Mouse (Mus musculus) liver, adult (tissue): ENCODE data around the gene Apol8.
A peak's percentile ranks its signal among the peaks of the same experiment; 100 is the strongest.

Experiments used
- GATA4 ChIP-seq: IDR thresholded peaks from 2 replicates; pipeline ENCODE4 v1.6.1; 2014; ENCODE audit warnings: mild to moderate bottlenecking, low read length; ENCODE audit not compliant: insufficient replicate concordance

The Apol8 gene

DNA sequence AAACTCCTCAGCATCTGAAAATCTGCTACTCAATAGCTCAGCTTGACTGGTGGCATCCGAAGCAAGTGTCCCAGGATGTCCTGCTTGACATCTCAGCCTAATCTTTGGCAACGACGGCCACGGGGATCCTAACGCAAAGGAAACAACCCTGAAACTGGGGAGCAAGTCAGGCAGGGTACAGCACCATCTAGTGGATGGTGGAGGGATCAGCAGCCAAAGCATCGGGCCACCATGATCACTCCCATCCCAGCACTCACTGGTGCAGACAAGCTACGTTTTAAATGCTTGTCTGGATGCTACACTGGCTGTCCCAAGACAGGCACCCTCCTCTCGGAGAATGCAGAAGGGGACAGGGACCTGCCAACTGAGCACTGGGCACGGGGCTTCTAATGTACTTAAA, at the start of gene Apol8:
Gene Apol8, minus strand, starts transcription at position 156 of the 400 bp plus-strand sequence.
- no peak for TF ChIP-seq GATA4

DNA sequence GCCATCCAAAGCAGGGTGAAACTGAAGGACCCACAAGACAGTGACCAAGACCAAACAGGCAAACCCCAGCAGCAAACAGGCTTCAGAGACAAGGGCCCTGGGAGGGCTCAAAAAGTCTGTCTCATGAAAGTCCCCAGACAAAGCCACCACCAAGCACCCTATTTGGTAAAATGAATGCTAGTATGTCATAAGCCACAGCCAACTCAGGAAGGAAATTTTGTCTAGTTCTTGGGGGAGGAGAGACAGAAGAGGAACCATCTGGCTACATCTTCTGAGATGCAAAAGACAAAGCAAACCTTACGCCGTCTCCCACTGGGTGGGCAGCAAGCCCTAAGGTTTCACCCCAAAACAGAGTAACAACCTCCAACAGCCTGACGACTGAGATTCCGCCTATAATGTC, 48.9 kb upstream of the Apol8 start:
- TF ChIP-seq GATA4: no peak

DNA sequence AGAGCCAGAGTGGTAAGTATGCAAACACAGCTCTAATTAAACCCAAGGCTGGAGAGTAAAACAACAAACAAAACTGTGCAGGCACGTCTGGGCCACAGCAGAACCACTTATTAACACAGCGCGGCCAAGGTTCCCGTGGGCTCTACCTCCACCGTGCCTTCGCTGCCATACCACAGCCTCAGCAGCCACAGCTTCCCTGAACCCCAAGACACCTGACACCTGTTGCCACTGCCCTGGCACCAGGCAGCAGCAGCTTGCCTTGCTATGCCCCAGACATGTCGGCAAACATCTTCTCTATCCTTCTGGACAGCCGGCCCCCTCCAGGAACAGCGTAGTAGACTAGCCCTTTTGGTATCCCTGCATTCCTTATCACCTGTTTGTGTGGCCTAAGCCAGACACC, 48.1 kb upstream of the Apol8 start:
- no peak for TF ChIP-seq GATA4

DNA sequence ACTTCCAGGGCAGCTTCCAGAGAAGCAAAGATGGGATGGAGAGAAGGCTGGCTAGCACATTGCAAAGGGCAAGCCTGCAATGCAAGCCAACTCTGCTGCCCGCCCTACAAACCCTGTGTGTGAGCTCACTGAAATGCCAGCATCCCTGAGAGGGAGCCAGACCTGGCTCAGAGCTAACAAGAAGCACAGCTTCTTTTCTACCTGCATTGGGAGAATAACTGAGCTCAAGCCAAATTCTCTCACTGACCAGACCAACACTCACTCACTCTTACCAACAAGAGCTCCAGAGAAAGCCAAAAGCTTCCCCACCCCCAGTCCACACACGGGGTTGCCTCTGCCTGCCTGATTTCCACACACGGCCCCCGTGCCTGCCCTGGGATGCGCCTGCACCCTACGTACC, 47.7 kb upstream of the Apol8 start:
- TF ChIP-seq GATA4: no peak

DNA sequence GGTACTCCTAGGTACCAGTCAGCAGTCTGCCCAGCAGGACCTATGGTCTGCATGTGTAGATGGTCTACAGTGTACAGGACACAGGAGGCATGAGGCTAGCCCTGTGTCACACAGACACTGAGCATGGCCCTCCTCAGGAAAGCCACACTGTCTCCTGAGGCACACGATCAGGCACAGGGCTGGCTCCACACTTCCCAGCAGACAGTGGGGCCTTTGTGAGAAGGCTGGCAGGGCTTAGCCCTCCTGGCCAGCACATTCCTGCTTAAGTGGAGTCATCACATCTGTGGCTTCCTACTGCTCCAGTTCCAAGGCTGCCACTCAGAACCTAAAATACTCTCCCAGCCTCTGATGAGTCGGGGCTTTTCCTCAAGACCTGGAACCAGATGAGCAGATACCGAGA, 46.9 kb upstream of the Apol8 start:
- no peak for TF ChIP-seq GATA4

DNA sequence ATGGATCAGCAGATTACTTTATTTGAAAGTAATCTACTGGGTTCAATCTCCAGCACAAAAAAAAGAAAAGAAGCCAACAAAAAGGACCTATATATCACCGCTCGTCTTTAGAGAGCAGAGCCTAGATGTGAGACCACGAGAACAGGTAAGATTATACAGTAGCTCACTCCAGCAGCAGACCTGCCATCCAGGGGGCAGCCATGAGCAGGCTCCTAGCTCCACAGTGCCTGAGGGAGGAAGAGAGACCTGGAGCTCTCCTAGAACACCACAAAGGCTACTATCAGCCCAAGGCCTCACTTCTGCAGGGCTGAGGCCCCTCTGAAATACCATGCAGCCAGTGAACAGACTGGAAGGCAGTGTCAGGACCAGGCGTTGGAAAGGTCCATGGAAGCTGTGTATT, 46.2 kb upstream of the Apol8 start:
- TF ChIP-seq GATA4: no peak

DNA sequence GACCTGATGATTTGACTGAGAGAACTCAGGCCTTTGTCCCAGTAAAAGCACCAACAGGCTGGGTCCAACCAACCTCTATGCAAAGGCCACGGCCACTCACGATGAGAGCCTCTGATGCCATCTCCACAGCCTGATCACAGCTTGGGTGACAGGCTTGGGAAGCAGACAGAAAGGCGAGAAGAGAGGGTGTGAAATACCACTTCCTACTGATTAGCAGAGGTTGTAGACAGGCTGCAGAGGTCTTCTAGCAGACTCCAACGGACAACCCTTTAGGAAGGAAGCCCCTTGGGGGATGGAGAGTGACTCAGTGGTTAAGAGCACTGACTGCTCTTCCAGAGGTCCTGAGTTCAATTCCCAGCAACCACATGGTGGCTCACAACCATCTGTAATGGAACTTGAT, 44.4 kb upstream of the Apol8 start:
- no peak for TF ChIP-seq GATA4

DNA sequence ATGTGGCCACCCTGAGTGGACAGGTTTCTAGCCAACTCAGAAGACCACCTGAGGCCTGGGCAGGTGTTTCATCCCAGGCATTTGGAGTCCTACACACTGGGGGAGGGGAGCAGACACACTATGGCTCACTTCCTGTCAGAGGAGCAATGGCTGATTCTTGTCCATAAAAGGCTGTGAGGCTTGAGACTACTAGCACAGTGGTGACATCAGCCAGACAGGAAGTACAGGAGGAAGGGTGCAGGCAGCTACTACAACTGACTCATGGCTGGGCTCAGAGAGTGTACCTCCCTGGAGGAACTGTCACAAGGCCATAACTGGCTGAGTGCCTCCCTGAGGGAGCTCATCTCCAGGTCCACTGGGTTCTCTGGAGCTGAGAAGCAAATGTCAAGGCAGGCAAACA, 43.7 kb upstream of the Apol8 start:
- TF ChIP-seq GATA4: no peak

DNA sequence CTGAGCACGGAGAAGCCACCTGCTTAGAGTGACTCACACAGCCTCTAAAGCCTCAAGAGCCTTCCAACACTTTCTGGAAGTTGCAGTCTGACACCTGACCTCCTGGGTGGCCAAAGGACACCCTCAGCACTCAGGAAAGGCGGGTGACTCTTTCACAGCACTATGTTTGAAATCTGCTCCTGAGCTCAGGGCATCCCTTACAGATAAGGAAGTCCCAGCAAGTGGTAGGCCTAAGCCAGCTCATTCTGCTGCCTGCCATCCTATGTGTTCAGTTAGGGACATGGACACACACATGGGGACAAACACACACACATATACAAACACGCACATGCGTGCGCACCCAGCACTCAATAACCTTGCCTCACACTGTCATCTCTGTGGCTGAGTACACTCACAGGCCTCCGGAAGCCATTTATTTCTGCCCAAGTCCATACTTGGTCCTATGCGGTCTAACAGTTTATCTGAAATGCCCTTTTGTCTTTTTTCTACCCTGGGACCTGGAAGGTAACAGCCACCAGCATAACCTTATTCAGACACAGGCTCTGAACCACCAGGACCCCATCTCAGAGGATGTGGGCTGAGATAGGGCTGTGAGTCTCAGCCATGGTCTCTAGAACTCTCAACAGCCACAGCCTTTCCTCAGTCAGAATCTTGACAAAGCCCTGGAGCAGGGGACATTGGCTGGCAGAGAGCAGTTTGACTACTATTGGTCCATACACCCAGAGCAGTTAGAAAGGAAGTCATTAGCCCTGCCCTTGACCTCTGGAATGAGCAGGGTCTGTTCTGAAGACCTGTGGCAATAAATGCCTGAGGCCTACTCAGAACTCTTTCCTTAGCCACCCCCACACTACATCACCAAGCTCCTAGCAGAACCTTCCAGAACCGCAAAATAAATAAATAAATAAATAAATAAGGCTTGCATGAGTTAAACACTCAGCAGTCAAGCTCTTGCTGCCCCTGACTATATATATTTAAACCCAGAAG, 43.0 kb upstream of the Apol8 start:
- no peak for TF ChIP-seq GATA4

DNA sequence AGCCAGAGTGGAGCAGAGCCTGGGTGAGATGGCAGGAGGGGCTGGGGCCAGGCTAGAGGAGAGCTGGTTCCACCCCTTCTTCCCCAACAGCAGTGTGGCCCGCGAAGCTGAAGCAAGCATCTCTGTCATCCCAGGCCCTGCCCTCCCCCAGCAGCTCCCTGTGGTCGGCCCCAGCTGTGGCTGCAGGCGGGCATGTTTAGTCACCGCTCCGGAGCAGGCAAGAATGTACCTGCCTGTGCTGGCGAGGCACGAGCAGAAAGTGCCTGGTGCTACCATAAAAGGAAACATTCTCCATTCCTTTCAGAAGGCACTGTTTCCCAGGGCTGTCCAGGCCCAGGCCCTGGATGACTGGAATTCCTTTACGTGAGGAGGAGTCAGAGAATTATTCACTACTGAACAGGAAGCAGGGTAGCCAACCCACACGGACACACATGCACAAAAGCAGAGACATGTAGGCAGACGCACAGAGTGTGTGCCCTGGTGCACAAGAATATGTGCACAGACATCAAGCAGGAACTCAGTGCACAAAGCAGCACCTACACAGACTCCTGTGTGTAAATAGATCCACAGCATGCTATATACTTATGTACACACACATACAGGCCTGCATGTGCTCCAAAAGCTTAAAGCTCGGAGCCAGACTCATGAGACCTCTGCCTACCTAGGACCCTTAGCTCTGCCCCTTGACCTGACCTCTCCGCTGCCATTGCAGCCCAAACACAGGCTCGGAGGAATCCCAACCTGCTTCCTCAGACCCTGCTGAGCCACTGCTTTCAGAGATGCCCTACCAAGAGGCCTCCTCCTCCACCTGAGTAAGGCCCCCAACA, 42.1 kb upstream of the Apol8 start:
- TF ChIP-seq GATA4: no peak

DNA sequence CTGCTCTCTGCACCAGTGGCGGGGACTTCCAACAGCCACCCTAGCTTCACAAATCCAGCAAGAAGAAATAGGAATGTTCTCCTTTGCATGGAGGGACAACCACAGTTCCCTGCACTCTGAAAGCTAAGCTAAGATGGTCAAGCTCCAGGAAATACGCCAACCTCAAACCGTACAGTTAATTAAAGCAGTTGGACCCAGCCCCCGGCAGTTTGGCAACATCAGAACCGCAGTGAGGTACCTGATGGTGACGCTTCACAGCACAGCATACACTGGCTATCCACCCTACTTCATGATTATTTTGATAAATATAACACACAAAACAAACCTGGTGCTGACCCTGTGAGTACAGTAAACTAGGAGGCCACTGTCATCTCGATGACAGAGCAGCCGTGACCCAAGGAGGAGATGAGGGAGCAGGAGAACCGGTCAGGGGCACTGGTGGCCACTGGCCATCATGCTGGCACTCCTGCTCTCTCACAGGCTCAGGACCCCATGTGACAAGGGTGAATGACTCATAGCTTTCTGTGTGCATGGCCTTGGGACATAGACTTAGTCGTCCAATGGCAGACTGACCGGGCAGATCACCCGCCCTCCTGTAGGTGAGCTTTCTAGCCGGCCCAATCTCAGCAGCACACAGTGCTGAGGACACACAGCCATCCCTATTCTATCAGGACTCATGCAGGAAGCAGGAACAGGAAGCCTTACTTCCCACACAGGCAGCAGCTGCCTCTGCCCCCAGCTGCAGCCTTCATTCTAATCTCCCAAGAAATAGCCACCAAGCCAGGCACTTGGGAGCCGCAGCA, 41.0 kb upstream of the Apol8 start:
- TF ChIP-seq GATA4: peak; percentile 54; the same call in 1 of the 2 replicates

DNA sequence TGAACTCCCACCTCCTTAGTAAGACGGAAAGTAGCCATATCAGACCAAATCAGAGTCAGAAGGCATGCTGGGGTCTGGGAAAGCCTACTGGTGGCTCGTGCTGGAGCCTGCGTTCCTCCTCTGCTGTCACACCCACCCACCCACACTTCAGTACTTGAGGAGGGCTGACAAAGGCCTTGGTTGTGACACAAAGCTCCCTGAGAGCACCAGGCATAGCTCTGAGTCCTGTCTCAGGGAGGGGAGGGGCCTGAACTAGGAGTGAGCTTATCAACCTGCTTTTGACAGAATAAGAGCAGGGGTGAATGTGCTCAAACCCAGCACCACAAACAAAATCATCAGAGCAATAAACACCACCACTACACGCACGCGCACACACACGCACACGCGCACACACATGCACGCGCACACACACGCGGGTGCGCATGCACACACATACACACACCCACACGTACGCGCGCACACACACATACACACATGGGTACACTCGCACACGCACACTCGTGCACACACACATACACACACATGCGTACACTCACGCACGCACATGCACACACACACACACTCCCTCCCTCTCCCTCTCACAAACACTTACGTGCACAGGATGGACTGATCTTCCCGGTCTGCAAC, 39.7 kb upstream of the Apol8 start:
- TF ChIP-seq GATA4: no peak

DNA sequence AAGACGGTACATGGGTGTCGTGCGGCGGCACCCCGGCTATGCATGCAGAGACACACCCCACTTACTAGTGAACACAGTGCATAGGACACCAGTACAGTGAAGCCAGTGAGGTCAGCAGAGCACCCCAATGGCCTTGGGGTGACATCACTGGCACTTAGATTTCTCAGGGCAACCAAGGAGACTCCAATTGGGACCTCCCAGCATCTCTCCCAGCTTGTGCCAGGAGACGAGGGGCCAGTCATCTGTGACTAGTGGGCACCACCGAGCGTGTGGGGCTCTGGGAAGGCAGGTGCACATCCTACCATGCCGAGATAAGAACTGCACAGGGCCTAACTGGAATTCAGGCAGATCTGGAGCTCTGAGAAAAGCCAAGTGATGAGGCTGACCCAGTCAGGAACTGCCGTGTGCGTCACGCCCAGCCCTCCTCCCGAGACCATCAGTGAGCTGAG, 38.1 kb upstream of the Apol8 start:
- TF ChIP-seq GATA4: no peak

DNA sequence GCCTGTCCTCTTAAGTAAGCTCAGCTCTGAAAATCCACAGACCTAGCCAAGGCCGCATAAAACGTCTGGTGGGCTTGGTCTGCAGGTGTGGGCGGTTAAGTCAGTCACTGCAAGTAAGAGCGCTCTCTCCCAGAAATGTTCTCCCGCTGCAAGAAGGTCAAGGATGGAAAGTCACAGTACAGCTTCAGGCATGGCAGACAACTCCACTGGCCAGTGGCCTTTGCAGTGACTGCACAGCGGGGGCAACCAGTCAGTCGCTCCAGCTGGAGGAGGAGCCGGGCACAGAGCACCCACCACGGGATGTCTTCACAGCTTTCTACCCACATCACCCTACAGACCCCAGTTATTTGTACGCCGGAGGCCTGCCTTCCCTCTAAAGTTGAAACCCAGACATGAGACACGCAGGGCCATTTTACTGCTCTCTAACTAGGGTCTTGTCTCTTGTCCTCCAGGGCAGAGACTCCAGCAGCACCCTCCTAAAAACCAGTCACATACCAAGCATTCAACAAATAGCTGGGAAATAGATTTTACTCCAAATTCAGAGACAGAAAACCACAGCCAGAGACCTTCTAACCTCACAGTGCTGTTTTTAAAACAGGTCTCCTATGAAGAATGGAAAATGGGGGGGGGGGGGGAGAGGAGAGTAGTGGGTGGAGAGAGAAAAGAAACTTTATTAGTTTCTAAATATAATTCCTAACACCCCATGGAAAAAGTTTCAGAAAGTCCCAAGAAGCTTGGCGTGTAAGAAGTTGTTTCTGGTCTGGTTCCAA, 37.5 kb upstream of the Apol8 start:
- TF ChIP-seq GATA4: no peak
